Mouse (Mus musculus) thymus, adult 2 months (tissue): ENCODE results near the gene Prps1.

Experiments
- CTCF ChIP-seq: fragments of 200-500 bp; IDR thresholded peaks from 2 replicates; pipeline ENCODE4 v1.5.1; 2012; ENCODE audit warnings: mild to moderate bottlenecking, control low read depth, low read length, moderate library complexity, borderline replicate concordance; ENCODE audit not compliant: control insufficient read depth, poor library complexity, insufficient read depth; ENCODE audit errors: extremely low read depth
- POLR2A ChIP-seq: fragments of 200-500 bp; IDR thresholded peaks from 2 replicates; pipeline ENCODE4 v1.6.1; 2012; ENCODE audit warnings: mild to moderate bottlenecking, low read length, control low read depth, moderate library complexity; ENCODE audit not compliant: control insufficient read depth, poor library complexity, insufficient read depth; ENCODE audit errors: extremely low read depth

- no peak for TF ChIP-seq CTCF
- no peak for TF ChIP-seq POLR2A
Measured at GRCm38 (mm10) chrX:140509817-140510216, 53.4 kb downstream of the Prps1 start.
